Mouse (Mus musculus): Measurements from ENCODE around the gene Nrxn1. TPM values are rescaled to one million over a fixed set of nuclear protein-coding genes. Genes with fewer than 3 reads are reported as not detected.

The Nrxn1 gene
- polyA plus RNA-seq, 1 experiment from 2014 or later: 7.1 TPM

DNA sequence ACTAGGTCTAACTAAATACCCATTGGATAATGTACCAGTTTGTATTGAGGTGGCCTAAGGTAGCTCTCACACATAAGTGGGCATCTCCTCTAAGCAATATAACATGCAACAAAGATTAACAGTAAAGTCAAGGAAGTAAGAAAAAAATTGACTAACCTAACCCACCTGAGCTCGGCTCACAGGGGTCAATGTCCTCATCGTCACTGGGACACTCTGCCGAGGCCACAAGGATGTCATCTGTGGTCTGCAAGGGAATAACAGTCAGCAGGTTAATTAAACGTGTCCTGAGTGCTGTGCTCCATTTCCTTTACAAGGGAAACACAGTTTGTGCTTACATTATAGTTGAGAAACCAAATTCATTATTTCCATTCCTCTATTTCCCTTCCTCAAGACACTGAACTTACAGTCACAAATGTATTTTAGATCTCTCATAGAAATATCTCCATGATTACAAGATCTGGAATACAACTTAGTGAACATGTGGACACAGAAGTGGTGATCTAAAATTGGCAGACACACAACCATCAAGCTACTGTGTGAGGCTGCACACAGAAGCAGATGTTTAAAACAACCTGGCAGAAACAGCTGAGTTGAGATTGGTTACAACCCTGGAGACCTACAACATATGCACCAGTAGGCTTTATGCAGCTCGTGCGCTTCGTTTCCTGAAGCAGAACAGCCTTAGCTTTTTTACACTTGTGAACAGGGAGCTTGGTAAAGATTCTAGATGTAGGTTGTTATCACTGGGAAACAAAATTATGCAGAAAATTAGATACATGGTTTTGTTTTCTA is 1033.4 kb downstream of the Nrxn1 start:
- H3K9me3 ChIP-seq: no peaks in the 10 kb centered on the region
- no peak overlapping the region for H3K4me3 ChIP-seq (replicated peaks)
- no peaks in the 10 kb centered on the region for H3K27me3 ChIP-seq (replicated peaks)
- WGBS: 60% methylated on average over 7 of the region's 7 CpGs
- no peak for ATAC-seq (ENCODE audit: insufficient read depth, low FRiP score, low read depth)
- no peak overlapping the region for H3K9ac ChIP-seq
- no peak overlapping the region for H3K4me2 ChIP-seq
- no peak overlapping the region for H3K27ac ChIP-seq
- H3K4me1 ChIP-seq: no peaks in the 10 kb centered on the region
- H3K36me3 ChIP-seq: no peaks in the 10 kb centered on the region

DNA sequence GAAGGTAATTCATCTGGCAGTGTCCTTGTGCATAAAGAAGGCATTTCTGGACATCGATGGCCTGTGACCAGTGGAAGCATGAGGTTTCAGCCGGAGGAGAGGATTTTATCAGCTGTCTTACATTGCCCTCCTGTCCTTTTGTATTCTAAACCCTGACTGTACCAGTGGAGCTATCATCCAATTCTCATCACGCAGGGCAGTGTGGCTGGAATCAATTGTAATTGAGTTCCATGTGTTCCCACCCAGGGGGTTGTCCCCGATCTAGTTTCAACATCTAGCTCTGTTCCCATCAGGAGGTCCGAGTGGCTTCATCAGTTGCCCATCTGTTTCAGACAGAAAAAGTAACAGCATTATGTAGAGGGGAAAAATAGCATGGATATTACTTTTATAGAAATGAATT is 1038.6 kb downstream of the Nrxn1 start:
- Histone ChIP-seq H3K36me3 (no peaks in the 10 kb centered on the region), H3K9me3 (no peaks in the 10 kb centered on the region), H3K9ac (no peak overlapping the region), H3K4me3 (replicated peaks) (no peak overlapping the region), H3K27me3 (replicated peaks) (no peaks in the 10 kb centered on the region), H3K27ac (no peak overlapping the region), H3K4me1 (no peaks in the 10 kb centered on the region), H3K4me2 (no peak overlapping the region)
- ATAC-seq (ENCODE audit: insufficient read depth, low FRiP score, low read depth): no peak
- 72% methylated on average over 5 of the region's 5 CpGs for WGBS

DNA sequence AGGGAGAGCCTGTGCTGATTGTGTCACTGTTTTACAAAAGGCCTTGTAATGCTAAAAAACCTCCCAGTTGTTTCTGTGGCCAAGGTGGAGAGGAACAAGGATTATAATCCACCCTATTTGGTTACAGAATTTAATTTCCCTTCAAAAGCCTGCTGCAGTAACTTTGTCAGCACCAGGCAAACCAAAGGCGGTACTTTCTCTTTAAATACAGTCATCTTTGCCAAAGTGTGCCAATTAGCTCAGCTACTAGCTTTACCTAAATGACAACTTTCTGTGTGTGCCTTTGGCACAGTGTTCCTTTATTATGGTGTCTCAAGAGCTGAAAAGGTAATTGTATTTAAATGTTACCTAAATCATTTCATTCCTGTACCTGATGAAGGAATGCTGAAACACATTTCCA is 1053.6 kb downstream of the Nrxn1 start:
- Histone ChIP-seq H3K9ac (no peak overlapping the region), H3K4me1 (no peaks in the 10 kb centered on the region), H3K4me2 (no peak overlapping the region), H3K9me3 (no peaks in the 10 kb centered on the region), H3K27me3 (replicated peaks) (no peaks in the 10 kb centered on the region), H3K27ac (no peak overlapping the region), H3K36me3 (no peaks in the 10 kb centered on the region), H3K4me3 (replicated peaks) (no peak overlapping the region)
- ATAC-seq (ENCODE audit: insufficient read depth, low FRiP score, low read depth): no peak
- 56% methylated on average over 1 of the region's 1 CpGs for WGBS

GRCm38 (mm10) chr17:90032416-90032815 is 1060.5 kb downstream of the Nrxn1 start:
- no peak for ATAC-seq (ENCODE audit: insufficient read depth, low FRiP score, low read depth)
- no peak overlapping the region for H3K9ac ChIP-seq

GRCm38 (mm10) chr17:90016636-90017035 is 1076.2 kb downstream of the Nrxn1 start:
- 69% methylated on average over 1 of the region's 1 CpGs for WGBS
- no peaks in the 10 kb centered on the region for H3K9me3 ChIP-seq
- H3K27ac ChIP-seq: no peak overlapping the region
- no peak overlapping the region for H3K4me2 ChIP-seq
- no peak for ATAC-seq (ENCODE audit: insufficient read depth, low FRiP score, low read depth)
- H3K4me3 ChIP-seq (replicated peaks): no peak overlapping the region
- H3K36me3 ChIP-seq: no peaks in the 10 kb centered on the region
- H3K9ac ChIP-seq: no peak overlapping the region
- no peaks in the 10 kb centered on the region for H3K4me1 ChIP-seq
- no peaks in the 10 kb centered on the region for H3K27me3 ChIP-seq (replicated peaks)

More at GRCm38 (mm10) chr17:90032416-90032815, 1060.5 kb downstream of the Nrxn1 start:
- H3K9me3 ChIP-seq: no peaks in the 10 kb centered on the region
- no peaks in the 10 kb centered on the region for H3K36me3 ChIP-seq
- WGBS: 64% methylated on average over 2 of the region's 2 CpGs
- H3K27me3 ChIP-seq (replicated peaks): no peaks in the 10 kb centered on the region
- H3K27ac ChIP-seq: no peak overlapping the region
- no peak overlapping the region for H3K4me2 ChIP-seq
- H3K4me1 ChIP-seq: no peaks in the 10 kb centered on the region
- H3K4me3 ChIP-seq (replicated peaks): no peak overlapping the region

- WGBS: 94% methylated on average over 1 of the region's 1 CpGs
- Histone ChIP-seq H3K4me2 (no peak overlapping the region), H3K36me3 (no peaks in the 10 kb centered on the region), H3K4me3 (replicated peaks) (no peak overlapping the region), H3K9ac (no peak overlapping the region), H3K27ac (no peak overlapping the region), H3K27me3 (replicated peaks) (no peaks in the 10 kb centered on the region), H3K4me1 (no peaks in the 10 kb centered on the region), H3K9me3 (no peaks in the 10 kb centered on the region)
- no peak for ATAC-seq (ENCODE audit: insufficient read depth, low FRiP score, low read depth)
These were observed 1081.1 kb downstream of the Nrxn1 start for GRCm38 (mm10) chr17:90011761-90012160.

GRCm38 (mm10) chr17:90007438-90008109 is 1085.3 kb downstream of the Nrxn1 start:
- Histone ChIP-seq H3K4me1 (no peaks in the 10 kb centered on the region), H3K27ac (no peak overlapping the region), H3K27me3 (replicated peaks) (no peaks in the 10 kb centered on the region), H3K4me2 (no peak overlapping the region), H3K36me3 (no peaks in the 10 kb centered on the region), H3K9ac (no peak overlapping the region), H3K9me3 (no peaks in the 10 kb centered on the region), H3K4me3 (replicated peaks) (no peak overlapping the region)
- no peak for ATAC-seq (ENCODE audit: insufficient read depth, low FRiP score, low read depth)
- 55% methylated on average over 5 of the region's 5 CpGs for WGBS

DNA sequence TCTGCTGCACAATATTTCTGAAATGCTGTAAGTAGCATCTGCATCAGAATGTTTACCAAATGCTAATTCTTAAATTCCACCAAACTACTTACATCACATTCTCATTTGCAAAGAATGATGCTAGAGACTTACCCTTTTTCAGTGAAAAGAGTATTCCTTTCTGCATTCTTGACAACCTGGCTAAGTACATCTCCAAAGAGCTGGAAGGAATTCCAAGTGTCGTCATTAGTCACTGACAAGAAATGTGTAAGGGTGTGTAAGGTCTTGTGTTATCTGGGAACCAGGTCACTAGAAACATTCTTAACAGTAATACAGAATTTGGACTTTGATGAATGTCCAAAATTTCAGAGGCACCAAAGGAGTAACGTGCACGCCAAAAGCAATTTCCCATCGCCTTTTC is 1102.2 kb downstream of the Nrxn1 start:
- no peaks in the 10 kb centered on the region for H3K9me3 ChIP-seq
- H3K27ac ChIP-seq: no peak overlapping the region
- no peak for ATAC-seq (ENCODE audit: insufficient read depth, low FRiP score, low read depth)
- H3K9ac ChIP-seq: no peak overlapping the region
- no peak overlapping the region for H3K4me2 ChIP-seq
- no peak overlapping the region for H3K4me3 ChIP-seq (replicated peaks)
- 53% methylated on average over 4 of the region's 4 CpGs for WGBS
- H3K27me3 ChIP-seq (replicated peaks): no peaks in the 10 kb centered on the region
- H3K36me3 ChIP-seq: no peaks in the 10 kb centered on the region
- no peaks in the 10 kb centered on the region for H3K4me1 ChIP-seq

Small RNA genes within 50 kb of the gene (microRNA-seq; reads per million reads assigned to microRNA genes)
- not detected for gene Gm24510
- not detected for gene Gm27475
- not detected for gene Gm47307

Measured in stomach, embryonic 15.5 days (tissue).